Mouse (Mus musculus): ENCODE measurements around the gene Sik2. TPM values are rescaled to one million over a fixed set of nuclear protein-coding genes. Genes with fewer than 3 reads are reported as not detected.

Gene Sik2
- total and polyA plus RNA-seq, 3 experiments = 1.9 to 8.2 (median 6.0) TPM

DNA sequence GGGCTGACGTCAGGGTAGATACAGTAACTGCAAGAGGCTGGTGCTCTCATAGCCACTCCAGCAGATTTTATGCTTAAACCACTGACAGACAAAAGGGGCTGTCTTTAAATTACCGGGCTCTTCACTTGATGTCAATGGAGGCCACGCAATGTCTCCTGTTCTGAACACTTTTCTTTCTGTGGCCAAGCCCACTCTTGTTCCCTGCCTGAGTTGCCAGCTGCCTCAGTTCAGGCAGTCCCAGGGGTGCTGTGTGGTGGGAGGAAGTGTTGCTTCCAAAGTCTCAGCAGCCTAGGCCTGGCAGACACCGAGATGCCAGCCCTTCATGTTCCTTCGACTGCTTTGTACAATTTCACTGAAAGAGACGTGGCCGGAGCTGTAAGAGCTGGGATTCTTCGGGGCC is 124.8 kb downstream of the Sik2 start:
- Histone ChIP-seq H3K4me3 (replicated peaks in 1 of 3; ENCODE audit: low read depth in 2 of 3, low read length in 2 of 3, poor library complexity in 1 of 3) (no peak overlapping the region), H3K27ac (ENCODE audit: insufficient read depth, low read depth) (no peak overlapping the region), H3K9ac (ENCODE audit: insufficient read depth, low read depth) (no peak overlapping the region), H3K4me1 (ENCODE audit: control insufficient read depth in 1 of 2, insufficient read depth in 2 of 2) (peaks cover 0 to 8% of the 10 kb centered on the region in 2 experiments; a peak in 2 of 4 replicates), H3K9me3 (replicated peaks; ENCODE audit: low read length) (no peaks in the 10 kb centered on the region), H3K4me2 (ENCODE audit: insufficient read depth, low read depth, poor library complexity, severe bottlenecking) (no peak overlapping the region), H3K36me3 (replicated peaks in 1 of 2; ENCODE audit: control insufficient read depth in 1 of 2, insufficient read depth in 1 of 2, low read length in 1 of 2) (peaks cover 56 to 98% of the 10 kb centered on the region in 2 experiments), H3K27me3 (replicated peaks) (no peaks in the 10 kb centered on the region), H3K79me2 (replicated peaks; ENCODE audit: control insufficient read depth, extremely low read depth, insufficient read depth, poor library complexity, severe bottlenecking) (no peaks in the 10 kb centered on the region; the same call in 1 of the 2 replicates)
- in situ Hi-C loops (cut with MboI; ENCODE audit: low pct_ligation_motif_present, low pct_unique_long_range_greater_than_20kb, low sequenced_read_pairs) = no loop called here
- no peak for DNase-seq (ENCODE audit: extremely low read depth)
- dilution Hi-C loops (cut with MboI; ENCODE audit: extremely low pct_ligation_motif_present, extremely low pct_unique_long_range_greater_than_20kb, low sequenced_read_pairs) = no loop called here
- TF ChIP-seq ZKSCAN1 (IDR thresholded peaks at IDR 0.05; ENCODE audit: borderline replicate concordance, low read depth, low read length) (no peak), CTCF (conservative IDR thresholded peaks at IDR 0.05 in 1 of 2, IDR thresholded peaks at IDR 0.05 in 1 of 2; ENCODE audit: low read depth in 2 of 2, low read length in 2 of 2) (no peak), USF1 (IDR thresholded peaks at IDR 0.05; ENCODE audit: low read depth, low read length) (no peak), MXI1 (IDR thresholded peaks at IDR 0.05; ENCODE audit: low read depth, low read length) (no peak), RAD21 (IDR thresholded peaks at IDR 0.05; ENCODE audit: low read depth, low read length) (no peak), BHLHE40 (IDR thresholded peaks at IDR 0.05; ENCODE audit: low read depth, low read length) (no peak), CHD1 (IDR thresholded peaks at IDR 0.05; ENCODE audit: low read depth, low read length) (no peak), ZC3H11A (IDR thresholded peaks at IDR 0.05; ENCODE audit: low read depth, low read length) (no peak), PAX5 (IDR thresholded peaks at IDR 0.05; ENCODE audit: low read length) (no peak)

DNA sequence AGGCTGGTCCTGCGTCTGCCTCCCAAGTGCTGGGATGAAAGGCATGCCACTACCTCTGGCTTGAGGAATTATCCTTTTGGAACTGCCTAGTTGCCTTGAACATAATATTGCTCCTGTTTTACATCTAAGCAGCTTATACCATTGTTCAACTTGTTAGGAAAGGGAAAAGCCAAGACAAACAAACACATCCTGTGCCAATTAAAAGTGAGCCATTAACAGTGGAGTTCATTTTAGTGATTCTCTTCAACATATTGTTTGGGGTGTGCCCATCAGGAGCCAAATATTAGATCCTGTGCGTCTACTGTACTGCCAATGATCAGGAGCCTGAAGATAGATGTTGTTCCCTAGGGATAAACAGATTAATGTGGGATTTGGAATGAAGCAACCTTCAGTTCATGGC is 126.7 kb downstream of the Sik2 start:
- no peak overlapping the region for H3K27ac ChIP-seq (ENCODE audit: insufficient read depth, low read depth)
- H3K4me2 ChIP-seq (ENCODE audit: insufficient read depth, low read depth, poor library complexity, severe bottlenecking) = no peak overlapping the region
- TF ChIP-seq ETS1 (conservative IDR thresholded peaks at IDR 0.05; ENCODE audit: low read depth, low read length) = no peak
- TF ChIP-seq NELFE (IDR thresholded peaks at IDR 0.05; ENCODE audit: low read depth, low read length) = no peak
- no peak for TF ChIP-seq MEF2A (IDR thresholded peaks at IDR 0.05; ENCODE audit: borderline replicate concordance, low read depth, low read length)
- TF ChIP-seq CHD1 (IDR thresholded peaks at IDR 0.05; ENCODE audit: low read depth, low read length) = no peak
- no peak for TF ChIP-seq E2F4 (IDR thresholded peaks at IDR 0.05; ENCODE audit: insufficient replicate concordance, low read depth, low read length)
- TF ChIP-seq ZKSCAN1 (IDR thresholded peaks at IDR 0.05; ENCODE audit: borderline replicate concordance, low read depth, low read length) = no peak
- no peak for TF ChIP-seq GABPA (IDR thresholded peaks at IDR 0.05; ENCODE audit: insufficient replicate concordance, low read depth, low read length)
- TF ChIP-seq SMC3 (IDR thresholded peaks at IDR 0.05; ENCODE audit: low read depth, low read length) = no peak
- no peak for TF ChIP-seq CHD2 (IDR thresholded peaks at IDR 0.05; ENCODE audit: low read length)
- TF ChIP-seq ZC3H11A (IDR thresholded peaks at IDR 0.05; ENCODE audit: low read depth, low read length) = no peak
- TF ChIP-seq MYC (IDR thresholded peaks at IDR 0.05; ENCODE audit: low read depth, low read length) = no peak
- TF ChIP-seq CTCF (conservative IDR thresholded peaks at IDR 0.05 in 1 of 2, IDR thresholded peaks at IDR 0.05 in 1 of 2; ENCODE audit: low read depth in 2 of 2, low read length in 2 of 2) = no peak
- no peak for TF ChIP-seq JUND (conservative IDR thresholded peaks at IDR 0.05; ENCODE audit: low read depth, low read length)
- no peak for TF ChIP-seq MAFK (IDR thresholded peaks at IDR 0.05; ENCODE audit: insufficient replicate concordance, low read length)
- no peak for TF ChIP-seq MAX (IDR thresholded peaks at IDR 0.05; ENCODE audit: low read length)
- TF ChIP-seq BHLHE40 (IDR thresholded peaks at IDR 0.05; ENCODE audit: low read depth, low read length) = no peak
- TF ChIP-seq HCFC1 (IDR thresholded peaks at IDR 0.05; ENCODE audit: low read depth, low read length) = no peak
- no peak for TF ChIP-seq IRF4 (IDR thresholded peaks at IDR 0.05; ENCODE audit: low read depth, low read length)
- no peak overlapping the region for H3K4me3 ChIP-seq (replicated peaks in 1 of 3; ENCODE audit: low read depth in 2 of 3, low read length in 2 of 3, poor library complexity in 1 of 3)
- peaks cover 66 to 99% of the 10 kb centered on the region in 2 experiments for H3K36me3 ChIP-seq (replicated peaks in 1 of 2; ENCODE audit: control insufficient read depth in 1 of 2, insufficient read depth in 1 of 2, low read length in 1 of 2)
- no peak overlapping the region for H3K9ac ChIP-seq (ENCODE audit: insufficient read depth, low read depth)
- in situ Hi-C loops (cut with MboI; ENCODE audit: low pct_ligation_motif_present, low pct_unique_long_range_greater_than_20kb, low sequenced_read_pairs) = no loop called here
- no peak for DNase-seq (ENCODE audit: extremely low read depth)
- no peaks in the 10 kb centered on the region for H3K27me3 ChIP-seq (replicated peaks)
- dilution Hi-C loops (cut with MboI; ENCODE audit: extremely low pct_ligation_motif_present, extremely low pct_unique_long_range_greater_than_20kb, low sequenced_read_pairs) = no loop called here
- no peaks in the 10 kb centered on the region for H3K9me3 ChIP-seq (replicated peaks; ENCODE audit: low read length)
- H3K4me1 ChIP-seq (ENCODE audit: control insufficient read depth in 1 of 2, insufficient read depth in 2 of 2) = peaks cover 0 to 8% of the 10 kb centered on the region in 2 experiments; a peak in 2 of 4 replicates
- no peaks in the 10 kb centered on the region; the same call in 1 of the 2 replicates for H3K79me2 ChIP-seq (replicated peaks; ENCODE audit: control insufficient read depth, extremely low read depth, insufficient read depth, poor library complexity, severe bottlenecking)
